Mouse (Mus musculus) ES-E14 (cell line): ENCODE results near the gene Inhbc.

Source experiments
- CHD2 ChIP-seq: IDR thresholded peaks from 2 replicates; pipeline ENCODE4 v1.6.1; 2014; ENCODE audit warnings: mild to moderate bottlenecking, low read depth, low read length, inconsistent platforms
- ZC3H11A ChIP-seq: IDR thresholded peaks from 2 replicates; pipeline ENCODE4 v1.6.1; 2012; ENCODE audit warnings: low read depth, mild to moderate bottlenecking, inconsistent platforms, low read length, borderline replicate concordance

- peak; percentile 41; the same call in 1 of the 2 replicates for TF ChIP-seq CHD2
- TF ChIP-seq ZC3H11A, result no peak
Observed at GRCm38 (mm10) chr10:127312356-127312676, 57.9 kb downstream of the Inhbc start.
